Mouse (Mus musculus): ENCODE results near the gene Flnc. TPM values are rescaled to one million over a fixed set of nuclear protein-coding genes. Genes with fewer than 3 reads are reported as not detected.

Gene Flnc
- total RNA-seq, 2 experiments from 2014 or later: 1.5 to 1.6 TPM

Small RNAs within 50 kb of the gene (microRNA-seq; reads per million reads assigned to microRNA genes)
- 0 to 0.74 reads per million in 2 experiments for gene Gm26220
- gene Gm44354: 0 reads per million in 2 experiments

Other genes with a start within 250 kb of the Flnc start
- gene Impdh1, start 216.9 kb upstream of the Flnc start, total RNA-seq (2021): 10 to 100 TPM; 66.1 to 68.8 TPM
- gene Hilpda, start 160.8 kb upstream of the Flnc start, total RNA-seq (2021): 1 to 10 TPM; 6.7 to 8.4 TPM
- gene Fam71f2, start 153.7 kb upstream of the Flnc start, total RNA-seq (2021): under 1 TPM; 0.34 to 0.41 TPM
- not detected for gene Fam71f1, start 114.1 kb upstream of the Flnc start, total RNA-seq (2021)
- gene Calu, start 85.2 kb upstream of the Flnc start, total RNA-seq (2021): 10 to 100 TPM; 71.9 to 72.5 TPM
- gene Opn1sw, start 44.8 kb upstream of the Flnc start, total RNA-seq (2021): under 1 TPM in 1 of 2 experiments, not detected in 1; 0.32 TPM
- gene Ccdc136, start 36.9 kb upstream of the Flnc start, total RNA-seq (2021): 10 to 100 TPM; 84.7 to 92.0 TPM
- gene Atp6v1f, start 34.5 kb downstream of the Flnc start, total RNA-seq (2021): 100 to 1,000 TPM; 250 to 257 TPM
- gene Atp6v1fnb, start 38.2 kb downstream of the Flnc start, total RNA-seq (2021): under 1 TPM in 1 of 2 experiments, not detected in 1; 0.53 TPM
- 1 to 10 TPM; 1.5 to 1.8 TPM for gene Kcp, start 74.7 kb downstream of the Flnc start, total RNA-seq (2021)
- 1 to 10 TPM; 4.7 to 5.4 TPM for gene Irf5, start 93.4 kb downstream of the Flnc start, total RNA-seq (2021)
- gene Tnpo3, start 176.6 kb downstream of the Flnc start, total RNA-seq (2021): 10 to 100 TPM; 68.5 to 69.5 TPM

Measured in left cerebral cortex, postnatal 25 days (tissue).